8 mouse cellular contexts compared by ENCODE assay signal in the genomic region with DNA sequence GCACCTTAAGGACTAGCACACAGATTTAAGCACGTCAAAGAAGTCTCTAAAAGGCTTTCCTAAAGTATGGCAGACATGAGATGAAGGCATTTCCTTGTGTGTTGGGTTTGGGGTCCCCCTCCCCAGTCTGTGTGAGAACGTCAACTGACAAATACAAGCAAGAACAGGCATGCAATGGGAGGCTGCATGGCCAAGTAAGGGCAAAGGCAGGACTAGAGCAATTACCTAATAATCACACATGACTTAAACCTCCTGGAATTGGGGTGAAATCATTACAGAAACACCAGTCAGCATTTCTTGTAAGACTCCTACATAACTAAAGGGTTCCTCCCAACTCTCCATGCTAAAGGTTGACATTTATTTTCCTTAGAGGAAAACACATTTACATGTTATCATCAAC.
"Had no signal": no experiment of that assay in that cellular context is flagged by ENCODE, and none has a peak within 500 bp of the region (broad histone marks: within the 10 kb centered on the region; RNA-seq: fewer than 3 reads in every experiment).

No protein-coding gene starts in this region.

- DNase-seq: kidney, adult 11 months; kidney, adult 9 months; kidney, postnatal 36 days; lung, adult 2 months; lung, postnatal 10 days; right cerebral cortex, adult 18-20 months; right cerebral cortex, postnatal 25 days; thymus, postnatal 4 days had no signal
